Mouse (Mus musculus) 3T3-L1 (cell line): ENCODE results near the gene Fyb.

Experiments
- DNase-seq: peaks from one replicate; pipeline ENCODE4 v3.0.0-alpha.2; 2015; ENCODE audit warnings: low read depth, low spot score

The Fyb gene

GRCm38 (mm10) chr15:6522653-6523167 lies at the start of gene Fyb:
Gene Fyb, plus strand, starts transcription at chr15:6522853.
- DNase-seq = no peak

GRCm38 (mm10) chr15:6483561-6483960 lies 39.1 kb upstream of the Fyb start:
- DNase-seq = no peak

GRCm38 (mm10) chr15:6492386-6492785 lies 30.3 kb upstream of the Fyb start:
- peak; percentile 97 for DNase-seq

- DNase-seq = no peak
Observed at GRCm38 (mm10) chr15:6498396-6499070, 24.1 kb upstream of the Fyb start.

GRCm38 (mm10) chr15:6500787-6501186 lies 21.9 kb upstream of the Fyb start:
- DNase-seq = peak; percentile 88

- no peak for DNase-seq
Observed at GRCm38 (mm10) chr15:6517525-6517924, 5.1 kb upstream of the Fyb start.

GRCm38 (mm10) chr15:6519417-6520255 lies 3.0 kb upstream of the Fyb start:
- no peak for DNase-seq

GRCm38 (mm10) chr15:6520505-6521155 lies 2.0 kb upstream of the Fyb start:
- no peak for DNase-seq

- DNase-seq = no peak
Observed at GRCm38 (mm10) chr15:6524801-6525200, 2.1 kb downstream of the Fyb start.

GRCm38 (mm10) chr15:6525386-6525785 lies 2.7 kb downstream of the Fyb start:
- no peak for DNase-seq

GRCm38 (mm10) chr15:6533858-6534343 lies 11.2 kb downstream of the Fyb start:
- DNase-seq = no peak

- no peak for DNase-seq
Observed at GRCm38 (mm10) chr15:6534592-6534991, 11.9 kb downstream of the Fyb start.

- peak; percentile 76 for DNase-seq
Observed at GRCm38 (mm10) chr15:6539639-6540338, 17.1 kb downstream of the Fyb start.

GRCm38 (mm10) chr15:6548911-6549310 lies 26.3 kb downstream of the Fyb start:
- no peak for DNase-seq

GRCm38 (mm10) chr15:6551875-6552274 lies 29.2 kb downstream of the Fyb start:
- no peak for DNase-seq

GRCm38 (mm10) chr15:6554742-6555141 lies 32.1 kb downstream of the Fyb start:
- DNase-seq = peak; percentile 53

GRCm38 (mm10) chr15:6555536-6555935 lies 32.9 kb downstream of the Fyb start:
- DNase-seq = peak; percentile 72

GRCm38 (mm10) chr15:6556272-6556671 lies 33.6 kb downstream of the Fyb start:
- no peak for DNase-seq

GRCm38 (mm10) chr15:6556911-6557310 lies 34.3 kb downstream of the Fyb start:
- DNase-seq = no peak

- DNase-seq = no peak
Observed at GRCm38 (mm10) chr15:6557552-6557951, 34.9 kb downstream of the Fyb start.

- no peak for DNase-seq
Observed at GRCm38 (mm10) chr15:6559188-6559587, 36.5 kb downstream of the Fyb start.
